Mouse (Mus musculus): ENCODE results near the gene Pnp2. TPM values are rescaled to one million over a fixed set of nuclear protein-coding genes. Genes with fewer than 3 reads are reported as not detected.
"Not testable (repeated sequence)": the region's sequence is repeated elsewhere in the genome, so short reads cannot be mapped to it uniquely, and the experiment has no call there.

Gene Pnp2
- polyA plus RNA-seq (2012; rRNA removed): 5.4 and 6.8 TPM in 2 replicates

- not testable (repeated sequence) for DNase-seq (ENCODE audit: low read depth)
Observed at GRCm38 (mm10) chr14:50955942-50956508, at the start of gene Pnp2. Pnp2 (plus strand) TSS chr14:50955992.

DNA sequence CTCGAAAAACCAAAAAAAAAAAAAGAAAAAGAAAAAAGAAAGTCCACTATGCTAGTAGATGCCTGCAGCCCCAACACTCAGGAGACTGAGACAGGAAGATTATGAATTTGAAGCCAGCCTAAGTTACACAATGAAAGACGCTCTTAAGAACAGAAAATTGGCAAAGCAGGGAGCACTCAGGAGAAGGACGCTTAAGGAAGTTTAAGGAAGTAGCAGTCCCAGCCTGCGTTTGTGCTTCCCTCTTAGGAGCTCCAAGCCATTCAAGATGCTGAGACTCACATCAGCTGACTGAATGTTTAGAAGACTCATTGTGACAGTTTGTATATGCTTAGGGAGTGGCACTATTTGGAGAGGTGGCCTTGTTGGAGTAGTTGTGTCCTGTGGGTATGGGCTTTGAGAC, 47.7 kb upstream of the Pnp2 start:
- DNase-seq (ENCODE audit: low read depth): no peak

DNA sequence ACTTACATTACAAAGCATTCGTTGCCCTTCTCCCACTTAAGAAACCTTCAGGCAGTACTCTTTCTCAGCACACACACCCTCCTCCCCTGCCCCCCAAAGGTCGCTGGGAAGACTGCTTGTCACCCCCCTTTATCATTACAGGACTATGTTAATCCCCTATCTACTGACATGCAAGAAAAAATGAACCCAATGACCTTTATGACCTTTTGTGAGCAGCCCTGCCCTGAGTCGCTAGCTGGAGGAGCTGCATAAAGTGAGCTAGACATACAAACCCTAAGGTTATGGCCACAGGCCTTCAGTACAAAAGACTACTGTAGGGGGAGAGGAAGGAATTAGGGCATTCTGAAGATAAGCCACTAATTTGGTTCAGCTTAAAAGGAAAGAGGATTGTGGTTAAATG, 44.4 kb upstream of the Pnp2 start:
- DNase-seq (ENCODE audit: low read depth): no peak

DNA sequence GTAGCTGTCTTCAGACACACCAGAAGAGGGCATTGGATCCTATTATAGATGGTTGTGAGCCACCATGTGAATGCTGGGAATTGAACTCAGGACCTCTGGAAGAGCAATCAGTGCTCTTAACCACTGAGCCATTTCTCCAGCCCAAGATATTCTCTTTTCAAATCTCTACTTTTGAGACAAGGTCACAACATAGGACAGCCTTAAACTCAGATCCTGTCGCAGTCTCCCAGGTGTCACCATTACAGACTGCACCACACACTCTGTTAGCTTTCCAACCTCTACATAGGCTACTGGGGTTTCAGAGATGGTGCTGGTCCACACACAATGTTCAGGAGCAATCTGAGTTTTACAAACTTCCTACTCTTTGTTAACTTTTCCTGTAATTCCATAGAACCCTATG, 32.4 kb upstream of the Pnp2 start:
- DNase-seq (ENCODE audit: low read depth): not testable (repeated sequence)

- no peak for DNase-seq (ENCODE audit: low read depth)
Observed at GRCm38 (mm10) chr14:50924281-50925064, 31.3 kb upstream of the Pnp2 start, which contains the start of the genes Osgep and Apex1. Osgep (minus strand) TSS chr14:50924893. Apex1 (plus strand) TSS chr14:50924968.

DNA sequence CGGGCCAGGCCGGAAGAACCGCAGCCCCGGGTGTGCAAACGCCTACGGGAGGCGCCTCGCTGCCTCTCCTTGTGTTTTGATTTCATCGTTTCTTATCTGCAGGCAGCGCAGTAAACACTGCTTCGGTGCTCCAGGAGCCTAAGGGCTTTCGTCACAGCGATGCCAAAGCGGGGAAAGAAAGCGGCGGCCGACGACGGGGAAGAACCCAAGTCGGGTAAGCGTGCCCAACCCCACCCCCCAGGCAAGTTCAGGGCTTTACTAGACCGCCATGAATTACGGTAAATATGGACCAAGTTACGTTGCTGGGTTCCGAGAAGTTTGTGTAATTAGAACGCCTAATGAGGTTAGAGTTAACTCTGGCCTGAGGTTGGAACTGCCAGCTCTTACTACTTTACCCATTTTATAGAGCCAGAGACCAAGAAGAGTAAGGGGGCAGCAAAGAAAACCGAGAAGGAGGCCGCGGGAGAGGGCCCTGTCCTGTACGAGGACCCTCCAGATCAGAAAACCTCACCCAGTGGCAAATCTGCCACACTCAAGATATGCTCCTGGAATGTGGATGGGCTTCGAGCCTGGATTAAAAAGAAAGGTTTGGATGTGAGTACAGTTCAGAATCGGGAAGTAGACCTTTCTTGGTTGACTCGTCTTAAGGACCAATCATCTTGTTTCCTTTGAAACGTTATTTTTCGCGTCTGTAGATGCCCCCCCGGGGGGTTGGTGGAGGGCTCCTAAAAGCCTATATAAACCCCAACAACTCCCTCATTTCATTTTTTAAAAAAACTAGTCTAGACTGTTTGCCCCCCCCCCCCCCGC, 30.5 kb upstream of the Pnp2 start:
- DNase-seq (ENCODE audit: low read depth): no peak

DNA sequence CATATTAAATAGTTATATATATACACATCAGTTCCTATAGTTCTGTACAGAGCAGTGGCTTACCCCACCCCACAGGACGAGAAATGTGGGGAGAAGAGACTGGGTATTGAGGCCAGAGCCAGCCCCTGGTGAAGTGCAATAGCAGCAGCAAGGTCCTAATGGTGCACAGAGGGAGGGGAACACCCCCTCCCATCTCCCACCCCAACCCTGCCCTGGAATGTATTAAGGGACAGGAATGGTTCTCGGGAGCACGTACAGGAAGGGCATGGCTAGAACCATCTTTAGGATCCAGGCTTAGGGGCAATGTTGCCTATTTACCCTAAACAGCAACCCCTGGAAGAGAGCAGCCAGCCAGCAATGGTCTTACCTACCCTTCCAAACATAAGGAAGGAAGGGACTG, 28.4 kb upstream of the Pnp2 start:
- DNase-seq (ENCODE audit: low read depth): no peak

GRCm38 (mm10) chr14:50929951-50930350, 25.8 kb upstream of the Pnp2 start:
- no peak for DNase-seq (ENCODE audit: low read depth)

GRCm38 (mm10) chr14:50930377-50930753, 25.4 kb upstream of the Pnp2 start:
- DNase-seq (ENCODE audit: low read depth): no peak

DNA sequence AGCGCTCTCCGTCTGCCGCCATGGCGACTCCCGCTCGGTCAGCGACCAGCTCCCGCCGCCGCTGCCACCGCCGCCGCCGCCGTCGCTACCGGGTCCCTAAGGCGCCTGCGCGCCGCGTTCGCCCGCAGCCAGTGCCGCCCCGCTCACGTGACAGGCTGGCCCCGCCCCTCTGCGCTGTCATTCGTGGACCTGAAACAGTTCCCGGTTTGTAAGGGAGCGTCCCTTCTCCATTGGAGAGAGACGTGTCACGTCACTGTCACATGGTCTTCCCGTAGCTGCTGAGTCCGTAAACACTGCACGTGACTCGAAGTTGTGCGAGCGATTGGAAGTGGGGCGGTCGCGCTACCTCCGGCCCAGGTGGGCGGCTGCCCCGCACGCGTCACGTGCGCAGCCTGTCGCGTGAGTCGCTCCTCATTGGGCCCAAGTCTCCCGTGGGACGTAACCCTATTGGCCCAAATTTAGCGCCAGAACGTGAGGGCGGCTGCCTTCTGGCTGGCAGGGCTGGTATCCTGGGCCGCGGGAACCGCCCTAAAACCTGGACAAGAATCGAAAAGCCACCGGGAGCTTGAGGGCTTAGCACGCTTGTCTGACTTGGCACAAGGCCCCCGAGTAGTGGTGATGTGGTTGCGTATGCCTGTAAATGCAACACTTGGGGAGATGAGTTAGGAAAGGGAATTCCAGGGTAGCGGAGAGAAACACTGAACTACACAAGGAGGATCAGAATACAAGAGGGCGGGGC, 24.9 kb upstream of the Pnp2 start, which contains the start of the genes Pip4p1 and Pnp:
Gene Pip4p1, minus strand, starts transcription at position 103 of the 739 bp plus-strand sequence.
Gene Pnp, plus strand, starts transcription at position 329 of the 739 bp plus-strand sequence.
- peak; percentile 98 for DNase-seq (ENCODE audit: low read depth)

DNA sequence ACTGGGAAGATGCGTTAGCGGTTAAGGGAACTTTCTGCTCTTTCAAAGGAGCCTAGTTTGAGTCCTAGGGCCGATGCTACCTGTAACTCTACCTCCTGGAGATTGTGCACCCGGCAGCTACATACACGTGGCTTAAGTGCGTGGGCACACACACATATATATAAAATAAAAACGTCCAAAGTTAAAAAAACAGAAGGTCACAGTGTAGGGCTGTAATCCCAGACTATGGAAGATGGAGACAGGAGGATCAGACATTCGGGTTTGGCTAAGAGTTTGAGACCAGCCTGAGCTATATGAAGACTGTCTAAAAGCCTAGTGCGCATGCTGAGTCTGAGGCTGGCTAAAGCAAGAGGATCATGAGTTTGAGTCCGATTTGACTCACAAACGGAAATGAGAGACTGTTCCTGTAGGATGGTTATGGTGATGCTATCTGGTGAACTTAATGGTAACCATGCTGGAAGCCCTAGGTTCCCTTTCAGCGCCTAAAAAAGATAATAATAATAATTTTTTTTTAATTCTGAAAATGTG, 24.2 kb upstream of the Pnp2 start:
- DNase-seq (ENCODE audit: low read depth): no peak

DNA sequence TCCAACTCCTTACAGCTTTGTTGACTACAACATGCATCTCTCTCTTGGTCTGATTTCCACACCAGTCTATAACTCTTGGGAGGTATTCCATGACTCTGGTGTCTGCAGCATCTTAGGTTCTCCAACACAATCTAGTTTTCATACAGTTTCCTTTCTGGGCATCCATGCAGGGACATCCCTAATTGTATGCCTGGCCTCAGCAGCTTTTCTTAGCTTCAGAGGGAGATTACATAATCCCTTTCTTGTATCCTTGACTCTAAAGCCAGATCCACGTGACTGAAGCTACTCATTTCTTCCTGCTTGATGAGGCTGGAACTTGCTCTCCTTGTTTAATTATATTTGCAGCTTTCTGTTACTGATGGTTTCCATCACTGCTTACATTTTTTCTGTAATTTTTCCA, 19.1 kb upstream of the Pnp2 start:
- no peak for DNase-seq (ENCODE audit: low read depth)

GRCm38 (mm10) chr14:50938119-50938908, 17.5 kb upstream of the Pnp2 start:
- DNase-seq (ENCODE audit: low read depth): no peak

DNA sequence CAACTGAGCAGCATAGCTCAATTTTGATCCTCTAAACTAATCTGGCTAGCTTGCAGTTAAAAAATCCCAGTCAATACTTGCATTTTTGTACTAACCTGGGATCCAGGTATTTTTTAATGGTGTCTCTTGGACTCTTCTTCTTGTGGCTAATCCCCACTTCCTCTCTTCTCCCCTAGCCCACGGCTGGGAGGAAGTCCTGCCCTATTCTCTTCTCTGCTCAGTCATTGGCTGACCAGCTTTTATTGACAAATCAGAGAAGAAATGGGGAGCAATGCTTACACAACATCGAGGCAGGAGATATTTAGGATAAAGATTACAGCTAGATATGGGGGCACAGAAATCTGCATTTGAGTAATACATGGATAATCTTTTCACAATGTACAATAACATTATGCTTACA, 16.9 kb upstream of the Pnp2 start:
- no peak for DNase-seq (ENCODE audit: low read depth)

GRCm38 (mm10) chr14:50943932-50944667, 11.7 kb upstream of the Pnp2 start, which contains the start of gene Gm49342:
Gm49342 (plus strand) TSS chr14:50944517.
- no peak for DNase-seq (ENCODE audit: low read depth)

DNA sequence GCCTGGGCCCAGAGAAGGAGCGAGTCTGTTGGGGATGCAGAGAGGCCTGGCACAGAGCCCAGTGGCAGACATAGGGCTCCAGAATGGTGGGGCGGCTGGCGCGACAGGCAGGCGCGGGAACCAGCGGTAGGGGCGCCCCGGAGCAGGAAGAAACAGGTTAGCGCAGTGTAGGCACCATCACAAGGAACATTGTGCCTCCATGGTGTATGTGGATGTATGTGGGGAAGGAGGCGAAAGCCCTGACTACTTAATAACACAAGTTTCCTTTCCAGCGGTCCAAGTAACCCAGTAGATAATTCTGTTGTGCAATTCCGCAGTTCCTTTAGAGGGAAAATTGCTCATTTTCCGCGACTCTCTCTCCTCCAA, 11.1 kb upstream of the Pnp2 start:
- DNase-seq (ENCODE audit: low read depth): not testable (repeated sequence)

GRCm38 (mm10) chr14:50945081-50945480, 10.7 kb upstream of the Pnp2 start:
- not testable (repeated sequence) for DNase-seq (ENCODE audit: low read depth)

DNA sequence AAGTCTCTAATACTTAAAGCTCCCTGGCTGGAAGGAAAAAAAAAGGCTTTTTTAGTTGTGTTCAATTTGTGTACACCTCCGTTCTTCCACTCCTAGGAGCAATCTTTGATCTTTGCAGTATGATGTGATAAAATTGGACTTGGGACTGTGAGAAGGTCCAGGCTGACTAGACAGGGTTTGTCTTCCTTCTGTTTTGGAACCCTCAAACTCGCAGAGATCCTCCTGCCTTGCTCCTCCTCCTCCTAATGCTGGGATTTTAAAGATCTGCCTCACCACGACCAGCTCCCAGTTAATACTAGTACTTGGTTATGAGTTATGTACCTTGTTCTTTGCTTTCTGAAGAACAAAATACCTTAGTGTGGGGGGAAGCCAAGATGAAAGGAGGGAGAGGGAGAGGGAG, 10.3 kb upstream of the Pnp2 start:
- DNase-seq (ENCODE audit: low read depth): not testable (repeated sequence)

- DNase-seq (ENCODE audit: low read depth): no peak
Observed at GRCm38 (mm10) chr14:50955487-50955886, 305 bp upstream of the Pnp2 start.

- DNase-seq (ENCODE audit: low read depth): not testable (repeated sequence)
Observed at GRCm38 (mm10) chr14:50956724-50957123, 932 bp downstream of the Pnp2 start.
